Mouse (Mus musculus) bone marrow, adult 2 months (tissue): ENCODE results near the gene Asb12.

ENCODE experiments used
- CTCF ChIP-seq: fragments of 200-500 bp; IDR thresholded peaks from 2 replicates; pipeline ENCODE4 v1.5.1; 2011; ENCODE audit warnings: low read length, control low read depth; ENCODE audit not compliant: control insufficient read depth, insufficient read depth
- POLR2A ChIP-seq: fragments of 200-500 bp; IDR thresholded peaks from 2 replicates; pipeline ENCODE4 v1.6.1; 2011; ENCODE audit warnings: low read depth, mild to moderate bottlenecking, control low read depth, low read length, borderline replicate concordance; ENCODE audit not compliant: control insufficient read depth

GRCm38 (mm10) chrX:95445866-95446265 is 111.9 kb downstream of the Asb12 start:
- TF ChIP-seq POLR2A (no peak), CTCF (no peak)
